Mouse (Mus musculus) retina, adult 2 months (tissue): ENCODE data around the gene Vmn2r76.
A peak's percentile ranks its signal among the peaks of the same experiment; 100 is the strongest.
"Not testable (repeated sequence)": the region's sequence is repeated elsewhere in the genome, so short reads cannot be mapped to it uniquely, and the experiment has no call there.

Experiments
- DNase-seq: peaks from one replicate; pipeline ENCODE4 v3.0.0-alpha.2; 2012; ENCODE audit warnings: low read depth, low spot score

Gene Vmn2r76

DNA sequence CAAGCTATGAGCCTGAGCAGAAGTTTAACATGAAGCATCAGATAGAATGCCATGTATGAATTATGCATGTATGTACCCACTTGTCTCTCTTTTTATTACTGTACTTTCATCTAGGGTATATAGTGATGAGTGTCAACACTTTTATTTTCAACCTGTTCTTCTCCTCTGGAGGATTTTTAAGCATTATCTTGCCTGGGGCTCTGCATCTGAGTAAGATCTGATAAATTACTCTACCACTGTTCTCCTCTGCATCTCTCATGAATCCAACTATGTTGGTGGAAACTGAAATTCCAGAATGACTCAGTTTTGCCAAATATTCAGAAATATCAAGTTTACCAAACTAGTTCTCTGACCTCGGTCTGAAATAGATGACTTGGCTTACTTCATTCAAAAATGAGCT is at the start of gene Vmn2r76:
Vmn2r76 (minus strand) TSS at position 101 of the 400 bp plus-strand sequence.
- DNase-seq: no peak

- no peak for DNase-seq
These were observed 31.0 kb upstream of the Vmn2r76 start, which contains the start of gene Olfr310 for GRCm38 (mm10) chr7:86277072-86277471. Gene Olfr310, minus strand, starts transcription at chr7:86277172.

DNA sequence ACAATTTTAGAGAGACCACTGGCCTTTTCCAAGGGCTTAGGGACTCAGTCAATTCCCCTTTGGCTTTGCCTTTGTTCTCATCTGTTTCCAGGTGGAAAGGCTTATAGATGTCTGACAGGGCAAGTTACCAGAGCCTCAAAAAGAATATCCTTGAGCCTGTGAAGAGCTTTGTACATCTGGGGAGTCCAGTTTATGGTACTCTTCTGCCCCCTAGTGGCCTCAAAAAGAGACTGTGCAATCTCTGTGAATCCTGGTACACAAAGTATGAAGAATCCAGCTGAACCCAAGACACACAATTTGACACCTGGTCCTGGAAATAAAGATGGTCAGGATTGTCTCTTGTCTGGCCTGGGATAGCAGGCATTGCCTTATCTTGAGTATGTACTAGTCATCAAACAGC is 34.8 kb downstream of the Vmn2r76 start:
- peak; percentile 16 for DNase-seq

GRCm38 (mm10) chr7:86171678-86172077 is 74.4 kb downstream of the Vmn2r76 start, which contains the start of gene Vmn2r75:
Gene Vmn2r75, minus strand, starts transcription at chr7:86171778.
- not testable (repeated sequence) for DNase-seq
